Mouse (Mus musculus) E14TG2a.4 (cell line): Measurements from ENCODE around the gene Ankrd33.

ENCODE experiments used
- CTCF ChIP-seq: conservative IDR thresholded peaks from 2 replicates; pipeline ENCODE4 v1.5.1; 2014; ENCODE audit warnings: low read length
- POU5F1 ChIP-seq: IDR thresholded peaks from 2 replicates; pipeline ENCODE4 v1.6.1; 2014; ENCODE audit warnings: low read length, borderline replicate concordance

DNA sequence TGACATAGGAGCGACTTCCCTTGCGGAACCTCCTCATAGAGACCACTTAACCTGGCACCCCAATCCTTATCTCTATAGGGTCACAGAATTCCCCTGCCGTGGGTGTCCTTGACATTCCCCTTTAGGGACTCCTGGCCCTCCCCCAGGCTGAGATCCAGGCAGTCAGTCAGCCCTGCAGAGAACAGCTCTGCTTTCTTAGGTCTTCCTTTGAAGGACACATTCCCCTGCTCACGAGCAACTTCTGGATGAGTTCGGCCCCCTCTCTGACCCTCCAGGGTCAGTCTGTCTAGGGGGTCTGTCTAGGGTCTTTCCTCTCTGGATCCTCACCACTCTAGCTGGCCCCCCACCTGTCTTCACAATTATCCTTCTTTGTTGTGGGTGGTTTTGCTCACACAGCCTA lies 13.9 kb downstream of the Ankrd33 start:
- TF ChIP-seq CTCF (no peak), POU5F1 (no peak)
